Mouse (Mus musculus): ENCODE measurements around the gene Gpr183.

Gpr183 gene

DNA sequence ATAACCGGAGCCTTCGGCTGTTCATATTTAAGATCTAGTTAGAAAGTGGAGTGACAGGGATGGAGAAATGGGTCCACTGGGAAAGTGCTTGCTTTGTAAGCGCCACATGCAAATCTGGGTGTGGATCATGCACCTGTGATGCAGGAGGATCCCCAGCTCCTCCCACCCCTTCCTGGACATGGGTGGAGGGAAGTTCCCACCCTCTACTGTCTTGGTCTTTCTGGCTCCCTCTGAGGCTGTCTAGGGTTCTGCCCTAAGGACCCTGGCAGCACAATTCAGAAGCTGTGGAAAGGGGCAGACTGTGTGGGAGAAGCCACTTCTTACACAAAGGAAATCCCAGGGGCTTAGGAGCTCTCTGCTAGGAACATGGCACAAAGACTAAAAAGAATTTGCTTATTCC lies 33.4 kb downstream of the Gpr183 start:
- DNase-seq (ENCODE audit: low read depth, low spot score), result peak; percentile 36

DNA sequence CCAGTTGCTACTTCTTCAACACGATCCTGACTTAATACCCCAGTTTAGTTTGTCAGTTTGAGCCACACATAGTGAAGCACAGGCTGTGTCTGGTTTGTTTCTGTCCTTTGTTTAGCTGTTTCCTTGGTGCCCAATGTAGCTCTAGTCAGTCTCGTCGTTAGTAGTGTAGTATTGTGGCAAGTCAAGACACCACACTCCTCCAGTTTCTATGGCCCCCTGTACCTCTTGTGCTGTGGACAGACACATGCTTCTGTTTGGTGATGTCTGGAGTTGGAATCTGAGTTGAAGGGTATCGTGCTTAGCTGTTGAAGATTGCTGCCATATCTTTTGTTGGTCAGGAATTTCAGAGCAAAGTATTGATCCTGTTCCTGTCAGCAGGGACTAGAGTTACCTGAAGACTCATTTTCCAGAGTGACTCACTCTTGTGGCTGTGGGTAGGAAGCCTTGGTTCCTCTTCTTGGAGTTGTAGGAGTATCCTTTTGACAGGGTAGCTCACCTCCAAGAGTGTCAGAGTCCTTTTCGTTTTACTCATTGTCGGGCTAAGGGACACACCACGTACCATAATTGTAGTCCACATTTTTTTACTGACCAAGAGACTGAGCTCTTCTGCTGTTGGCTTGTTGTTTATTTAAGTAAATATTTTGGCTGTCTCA lies 34.1 kb downstream of the Gpr183 start:
- no peak for DNase-seq (ENCODE audit: low read depth, low spot score)

- no peak for DNase-seq (ENCODE audit: low read depth, low spot score)
Measured at GRCm38 (mm10) chr14:121929243-121929951, 35.6 kb downstream of the Gpr183 start.

- DNase-seq (ENCODE audit: low read depth, low spot score), result peak; percentile 60
Measured at GRCm38 (mm10) chr14:121928375-121929137, 36.4 kb downstream of the Gpr183 start.

GRCm38 (mm10) chr14:121927451-121927850 lies 37.5 kb downstream of the Gpr183 start:
- DNase-seq (ENCODE audit: low read depth, low spot score), result no peak

GRCm38 (mm10) chr14:121926901-121927300 lies 38.1 kb downstream of the Gpr183 start:
- DNase-seq (ENCODE audit: low read depth, low spot score), result no peak

- DNase-seq (ENCODE audit: low read depth, low spot score), result no peak
Measured at GRCm38 (mm10) chr14:121924876-121925275, 40.1 kb downstream of the Gpr183 start.

- no peak for DNase-seq (ENCODE audit: low read depth, low spot score)
Measured at GRCm38 (mm10) chr14:121922731-121923130, 42.3 kb downstream of the Gpr183 start.

DNA sequence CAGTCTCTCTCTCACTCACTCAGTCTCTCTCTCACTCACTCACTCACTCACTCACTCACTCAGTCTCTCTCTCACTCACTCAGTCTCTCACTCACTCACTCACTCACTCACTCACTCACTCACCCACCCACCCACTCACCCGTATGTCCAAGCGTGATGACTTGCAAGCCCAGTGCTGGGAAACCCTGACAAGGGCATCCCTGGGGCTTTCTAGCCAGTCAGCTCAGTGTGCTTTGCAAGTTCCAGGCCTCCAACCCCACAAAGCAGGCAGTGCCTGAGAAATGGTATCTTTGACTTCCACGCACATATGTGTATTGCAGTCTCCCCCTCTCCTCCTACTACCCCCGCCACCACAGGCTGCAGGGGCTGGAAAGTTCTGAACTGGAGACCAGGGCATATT lies 43.0 kb downstream of the Gpr183 start:
- DNase-seq (ENCODE audit: low read depth, low spot score), result no peak

DNA sequence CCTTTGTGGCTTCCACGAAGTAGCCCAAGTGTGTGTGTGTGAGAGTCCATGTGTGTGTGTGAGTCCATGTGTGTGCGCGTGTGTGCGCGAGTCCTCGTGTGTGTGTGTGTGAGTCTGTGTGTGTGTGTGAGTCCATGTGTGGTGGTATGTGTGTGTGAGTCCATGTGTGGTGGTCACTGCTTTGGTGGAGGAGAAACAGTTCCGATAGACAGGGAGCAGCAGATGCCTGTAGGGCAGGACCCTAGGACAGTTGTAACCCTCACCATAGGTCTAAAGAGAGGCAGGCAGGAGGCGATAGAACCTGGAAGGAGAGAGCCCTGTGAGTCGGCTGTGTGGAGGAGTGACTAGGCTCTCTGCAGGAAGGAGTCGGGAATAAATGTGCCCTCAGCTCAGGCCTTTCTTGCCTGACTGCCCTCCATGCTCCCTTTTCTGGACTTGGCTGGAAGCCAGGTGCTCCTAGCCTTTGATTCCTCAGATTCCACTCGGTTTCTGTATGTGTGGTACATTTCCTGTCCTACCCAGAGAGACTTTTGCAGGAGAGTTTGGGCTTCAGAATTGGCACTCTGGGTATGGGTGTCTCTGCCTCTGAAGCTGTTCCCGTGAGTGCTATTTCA lies 44.4 kb downstream of the Gpr183 start:
- DNase-seq (ENCODE audit: low read depth, low spot score), result no peak

GRCm38 (mm10) chr14:121919752-121920151 lies 45.2 kb downstream of the Gpr183 start:
- peak; percentile 34 for DNase-seq (ENCODE audit: low read depth, low spot score)

DNA sequence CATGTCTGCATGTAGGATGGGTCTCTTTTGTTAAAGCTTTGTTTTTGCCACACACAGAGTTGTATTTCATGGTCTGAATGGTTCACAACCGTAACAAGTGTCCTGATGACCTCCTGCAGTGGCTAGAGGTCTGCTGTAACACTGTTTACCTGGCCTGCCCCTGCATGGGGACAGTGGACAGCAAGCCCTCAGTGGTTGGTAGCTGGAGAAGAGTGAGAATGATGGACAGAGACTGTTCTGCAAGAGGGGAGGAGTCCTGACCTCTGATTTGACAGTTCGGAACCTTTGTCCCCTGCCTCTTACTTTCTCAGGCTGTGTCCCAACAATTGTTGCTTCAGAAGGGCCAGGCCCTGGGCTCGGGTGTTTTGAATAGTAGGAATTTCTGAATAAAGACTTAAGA lies 46.7 kb downstream of the Gpr183 start:
- DNase-seq (ENCODE audit: low read depth, low spot score), result no peak

GRCm38 (mm10) chr14:121916311-121917094 lies 48.5 kb downstream of the Gpr183 start:
- DNase-seq (ENCODE audit: low read depth, low spot score), result no peak

DNA sequence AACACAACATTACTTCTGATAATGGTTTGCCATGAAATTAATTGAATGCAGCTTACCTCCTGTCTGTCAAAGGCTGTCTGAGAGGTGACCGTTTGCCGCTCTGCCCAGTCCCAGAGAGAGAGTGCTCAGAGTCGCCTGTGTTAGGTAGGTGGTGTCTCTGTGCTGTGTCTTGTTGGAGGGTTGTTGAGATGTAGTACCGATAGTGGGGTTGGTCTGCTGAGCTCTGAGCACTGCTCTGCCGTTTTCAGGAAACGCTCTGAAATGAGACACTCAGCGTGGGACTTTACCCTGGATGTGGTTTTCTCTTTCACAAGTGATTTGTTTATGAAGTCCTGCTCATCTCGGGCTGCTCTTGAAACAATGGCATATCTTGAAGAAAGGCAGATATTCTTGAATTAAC lies 49.4 kb downstream of the Gpr183 start, which contains the start of gene Gpr18:
Gpr18 (minus strand) TSS at position 161 of the 400 bp plus-strand sequence.
- no peak for DNase-seq (ENCODE audit: low read depth, low spot score)

GRCm38 (mm10) chr14:121915143-121915542 lies 49.9 kb downstream of the Gpr183 start:
- no peak for DNase-seq (ENCODE audit: low read depth, low spot score)

- DNase-seq (ENCODE audit: low read depth, low spot score), result no peak
Measured at GRCm38 (mm10) chr14:121912501-121912900, 52.5 kb downstream of the Gpr183 start.

DNA sequence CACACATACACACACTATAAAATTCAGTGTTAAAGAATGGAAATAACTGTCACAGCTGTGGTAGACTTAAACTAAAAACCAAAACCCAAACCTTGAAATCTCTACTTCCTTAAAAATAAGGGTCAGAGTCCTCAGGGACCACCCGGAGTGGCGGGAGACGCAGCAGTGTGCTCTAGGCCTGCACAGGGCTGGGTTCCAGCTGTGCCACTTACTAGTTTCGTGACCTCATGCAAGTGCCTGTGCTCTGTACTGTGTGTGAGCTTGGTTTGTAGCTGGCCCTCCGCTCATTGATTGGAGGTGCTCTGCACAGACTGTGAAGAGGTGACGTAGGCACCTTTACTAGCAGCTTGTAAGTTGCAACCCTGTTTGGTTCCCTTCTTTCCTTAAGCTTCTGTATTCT lies 55.1 kb downstream of the Gpr183 start:
- DNase-seq (ENCODE audit: low read depth, low spot score), result no peak

- DNase-seq (ENCODE audit: low read depth, low spot score), result no peak
Measured at GRCm38 (mm10) chr14:121906992-121907681, 57.9 kb downstream of the Gpr183 start.

DNA sequence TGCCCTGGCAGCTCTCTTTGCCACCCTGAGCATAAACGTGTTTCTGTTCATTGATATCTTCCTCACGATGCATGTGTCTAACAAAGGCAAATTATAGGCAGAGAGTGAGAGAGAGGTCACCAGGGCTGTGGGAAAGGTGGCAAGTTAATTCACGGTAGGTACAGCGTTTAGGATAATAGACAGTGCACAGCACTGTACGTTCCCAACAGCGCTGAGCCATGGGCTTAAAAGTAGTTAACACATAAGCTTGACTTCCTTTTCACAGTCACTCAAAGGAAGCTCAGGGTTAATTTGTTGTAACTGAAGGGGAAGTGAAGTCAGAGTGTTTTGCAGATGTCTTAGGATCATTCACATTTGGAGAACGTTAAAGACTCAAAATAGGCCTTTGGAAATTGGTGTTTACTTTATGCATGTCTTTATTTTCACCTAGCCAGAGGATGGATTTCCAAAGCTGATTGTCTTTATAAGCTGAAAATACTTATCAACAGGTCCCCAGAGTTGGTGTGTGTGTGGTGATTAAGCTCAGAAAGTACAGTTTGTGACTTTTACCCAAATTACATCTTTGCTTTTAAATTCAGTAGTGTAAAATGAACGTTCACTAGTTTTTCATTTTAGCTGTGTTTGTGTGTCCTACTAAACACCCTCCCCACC lies 58.5 kb downstream of the Gpr183 start:
- no peak for DNase-seq (ENCODE audit: low read depth, low spot score)

GRCm38 (mm10) chr14:121904754-121905153 lies 60.2 kb downstream of the Gpr183 start:
- DNase-seq (ENCODE audit: low read depth, low spot score), result no peak

All from R1 (cell line).